Mouse (Mus musculus) small intestine, adult 2 months (tissue): Measurements from ENCODE around the gene Pola1. TPM values are rescaled to one million over a fixed set of nuclear protein-coding genes. Genes with fewer than 3 reads are reported as not detected.

Experiments
- H3K27ac ChIP-seq: fragments of 200-500 bp; 2 replicates; pipeline ENCODE4 v1.5.1; 2012; ENCODE audit warnings: low read depth, low read length, control low read depth, inconsistent platforms; ENCODE audit not compliant: insufficient read depth
- H3K27me3 ChIP-seq: fragments of 200-500 bp; 2 replicates; pipeline ENCODE4 v1.6.1; 2012; ENCODE audit warnings: mild to moderate bottlenecking, moderate library complexity, low read length, inconsistent platforms; ENCODE audit not compliant: control insufficient read depth, insufficient read depth
- H3K36me3 ChIP-seq: fragments of 200-500 bp; 2 replicates; pipeline ENCODE4 v1.6.1; 2012; ENCODE audit warnings: mild to moderate bottlenecking, low read length, control low read depth, inconsistent platforms; ENCODE audit not compliant: control insufficient read depth, insufficient read depth
- H3K4me1 ChIP-seq: fragments of 200-500 bp; 2 replicates; pipeline ENCODE4 v1.6.1; 2012; ENCODE audit warnings: low read length, inconsistent platforms, mixed read lengths; ENCODE audit not compliant: control insufficient read depth, insufficient read depth, insufficient read length
- H3K4me3 ChIP-seq: fragments of 200-500 bp; 2 replicates; pipeline ENCODE4 v1.5.1; 2012; ENCODE audit warnings: low read depth, mild to moderate bottlenecking, control low read depth, inconsistent platforms, low read length, moderate library complexity
- CTCF ChIP-seq: fragments of 200-500 bp; IDR thresholded peaks from 2 replicates; pipeline ENCODE4 v1.5.1; 2012; ENCODE audit warnings: low read depth, mild to moderate bottlenecking, control low read depth, inconsistent platforms, low read length, moderate library complexity, mixed read lengths; ENCODE audit not compliant: insufficient replicate concordance, insufficient read length; ENCODE audit errors: extremely low read depth
- POLR2A ChIP-seq: fragments of 200-500 bp; IDR thresholded peaks from 2 replicates; pipeline ENCODE4 v1.6.1; 2012; ENCODE audit warnings: low read depth, mild to moderate bottlenecking, control low read depth, inconsistent platforms, low read length, moderate library complexity
- WGBS: fragments of 180-500 bp; shearing (Covaris S2); methylation state at CpG from one replicate; pipeline ENCODE4 v1.1.7; 2018; 5-methylcytosine and 5-hydroxymethylcytosine counted together
- polyA plus RNA-seq: library from polyadenylated mRNA; depleted of rRNA; stranded (reverse); fragments of >200 nt; gene quantifications from 2 replicates; pipeline ENCODE4 v1.2.3, GENCODE M21; 2012

Gene Pola1
- polyA plus RNA-seq, 1 experiment: 0.20 TPM

DNA sequence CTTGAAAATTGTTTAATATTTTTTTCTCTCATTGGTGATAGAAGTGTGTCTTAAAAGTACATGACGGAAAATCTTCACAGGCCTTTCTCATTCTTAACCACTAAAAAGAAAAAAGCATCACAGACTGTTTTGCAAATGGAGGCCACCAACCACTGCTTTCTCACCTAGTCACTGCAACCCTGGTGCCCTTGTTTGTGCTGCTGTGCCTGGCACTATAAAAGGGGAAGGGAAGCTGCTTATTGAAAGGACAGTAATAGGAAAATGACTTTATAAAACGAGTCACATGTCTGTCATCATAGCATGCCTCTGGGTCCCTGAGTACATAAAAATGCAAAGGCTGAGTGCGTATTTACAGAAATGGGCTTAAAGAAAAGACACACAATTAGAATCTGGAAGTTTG is 263.7 kb downstream of the Pola1 start:
- TF ChIP-seq POLR2A: no peak
- no peak for TF ChIP-seq CTCF
- Histone ChIP-seq H3K27ac (no peak overlapping the region), H3K27me3 (no peaks in the 10 kb centered on the region), H3K4me3 (no peak overlapping the region), H3K36me3 (no peaks in the 10 kb centered on the region), H3K4me1 (no peaks in the 10 kb centered on the region)
- 83% methylated on average over 3 of the region's 3 CpGs for WGBS

DNA sequence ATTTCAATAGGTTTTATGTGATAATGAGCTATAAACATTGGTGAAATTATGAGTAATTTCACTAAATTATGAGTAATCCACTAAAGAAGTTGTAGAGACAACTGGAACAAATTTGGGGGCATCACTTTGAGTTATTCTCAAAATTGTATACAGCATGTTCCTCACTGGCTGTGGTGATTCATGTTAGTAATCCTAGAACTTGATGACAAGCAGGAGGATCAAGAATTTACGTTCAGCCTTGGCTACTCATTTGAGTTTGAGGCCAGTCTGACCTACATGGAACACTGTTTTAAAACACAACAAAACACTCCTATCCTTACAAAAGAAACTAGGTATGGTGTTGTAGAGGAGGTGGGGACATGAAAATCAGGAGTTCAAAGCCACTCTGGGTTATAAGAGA is 310.6 kb downstream of the Pola1 start:
- Histone ChIP-seq H3K27ac (no peak overlapping the region), H3K4me1 (no peaks in the 10 kb centered on the region)

GRCm38 (mm10) chrX:93319979-93320378 is 312.0 kb downstream of the Pola1 start:
- TF ChIP-seq CTCF (no peak), POLR2A (no peak)

More for the DNA sequence above, 310.6 kb downstream of the Pola1 start:
- 73% methylated on average over 1 of the region's 1 CpGs for WGBS
- no peak for TF ChIP-seq POLR2A
- Histone ChIP-seq H3K36me3 (no peaks in the 10 kb centered on the region), H3K4me3 (no peak overlapping the region), H3K27me3 (no peaks in the 10 kb centered on the region)

DNA sequence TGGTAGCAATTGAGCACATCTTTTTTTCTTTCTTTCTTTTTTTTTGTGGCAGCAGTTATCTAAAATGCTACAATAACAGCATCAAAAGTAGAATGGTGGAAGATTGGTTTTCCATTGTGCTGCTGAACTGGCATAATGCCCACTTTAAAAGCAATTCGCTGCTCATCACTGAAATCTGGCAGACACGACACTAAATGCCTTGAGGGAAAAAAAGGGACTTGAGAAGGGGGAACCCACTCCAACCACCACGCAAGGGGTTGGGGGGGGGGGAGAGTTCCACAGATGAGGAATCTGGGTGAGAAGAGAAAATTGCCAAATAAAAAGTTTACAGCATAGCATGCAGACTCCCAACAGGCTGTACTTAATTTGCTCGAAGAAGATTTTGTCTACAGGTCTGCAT is 314.4 kb downstream of the Pola1 start:
- Histone ChIP-seq H3K36me3 (no peaks in the 10 kb centered on the region), H3K27ac (no peak overlapping the region), H3K27me3 (no peaks in the 10 kb centered on the region), H3K4me3 (no peak overlapping the region), H3K4me1 (no peaks in the 10 kb centered on the region)
- WGBS: 81% methylated on average over 4 of the region's 4 CpGs
- TF ChIP-seq CTCF: no peak

More at GRCm38 (mm10) chrX:93319979-93320378, 312.0 kb downstream of the Pola1 start:
- H3K36me3 ChIP-seq: no peaks in the 10 kb centered on the region
- H3K27ac ChIP-seq: no peak overlapping the region
- H3K4me3 ChIP-seq: no peak overlapping the region
- no peaks in the 10 kb centered on the region for H3K4me1 ChIP-seq
- 86% methylated on average over 2 of the region's 2 CpGs for WGBS
- no peaks in the 10 kb centered on the region for H3K27me3 ChIP-seq

GRCm38 (mm10) chrX:93305780-93306179 is 326.2 kb downstream of the Pola1 start:
- 76% methylated on average over 7 of the region's 7 CpGs for WGBS
- H3K27me3 ChIP-seq: no peaks in the 10 kb centered on the region

GRCm38 (mm10) chrX:93301798-93302197 is 330.2 kb downstream of the Pola1 start:
- H3K27ac ChIP-seq: no peak overlapping the region
- peaks cover 3% of the 10 kb centered on the region for H3K4me1 ChIP-seq
- TF ChIP-seq CTCF (no peak), POLR2A (no peak)
- WGBS: 20% methylated on average over 7 of the region's 7 CpGs
- H3K36me3 ChIP-seq: no peaks in the 10 kb centered on the region
- no peak overlapping the region for H3K4me3 ChIP-seq
- peaks cover 19% of the 10 kb centered on the region for H3K27me3 ChIP-seq

More at GRCm38 (mm10) chrX:93305780-93306179, 326.2 kb downstream of the Pola1 start:
- H3K4me3 ChIP-seq: no peak overlapping the region
- no peaks in the 10 kb centered on the region for H3K4me1 ChIP-seq
- TF ChIP-seq POLR2A (no peak), CTCF (no peak)
- H3K27ac ChIP-seq: no peak overlapping the region
- no peaks in the 10 kb centered on the region for H3K36me3 ChIP-seq

DNA sequence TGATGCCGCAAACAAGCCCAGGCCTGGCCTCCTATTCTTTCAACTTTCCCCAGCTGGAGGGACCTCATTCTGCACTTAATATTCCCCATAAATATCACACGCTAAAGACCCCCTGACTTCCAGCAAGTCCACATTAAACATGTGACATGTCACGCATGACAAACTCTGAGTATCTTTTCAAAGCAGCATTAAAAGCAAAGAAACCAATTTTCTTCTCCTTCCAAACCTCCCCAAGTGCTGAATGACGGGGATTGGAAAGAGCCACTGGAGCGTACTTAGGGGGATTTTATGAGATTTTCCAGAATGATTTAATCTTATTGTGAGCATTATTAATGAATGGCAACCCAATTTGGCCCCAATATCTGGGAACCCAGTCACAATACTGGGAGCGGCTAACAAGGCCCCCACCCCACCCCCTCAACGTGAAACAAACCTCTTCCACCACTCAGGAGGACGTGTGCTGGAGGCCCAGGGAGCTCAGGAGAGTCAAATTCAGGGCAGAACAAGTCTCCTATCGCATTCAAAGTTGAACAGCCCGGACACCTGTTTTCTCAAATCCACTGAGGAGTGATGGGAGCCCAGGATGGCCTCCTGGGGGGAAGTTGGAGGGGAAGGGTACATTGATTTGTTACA is 331.7 kb downstream of the Pola1 start:
- peaks cover 24% of the 10 kb centered on the region for H3K27me3 ChIP-seq
- 44% methylated on average over 10 of the region's 10 CpGs for WGBS
- H3K4me3 ChIP-seq: no peak overlapping the region
- H3K4me1 ChIP-seq: peaks cover 3% of the 10 kb centered on the region
- no peak for TF ChIP-seq CTCF
- no peak for TF ChIP-seq POLR2A
- no peak overlapping the region for H3K27ac ChIP-seq
- no peaks in the 10 kb centered on the region for H3K36me3 ChIP-seq

DNA sequence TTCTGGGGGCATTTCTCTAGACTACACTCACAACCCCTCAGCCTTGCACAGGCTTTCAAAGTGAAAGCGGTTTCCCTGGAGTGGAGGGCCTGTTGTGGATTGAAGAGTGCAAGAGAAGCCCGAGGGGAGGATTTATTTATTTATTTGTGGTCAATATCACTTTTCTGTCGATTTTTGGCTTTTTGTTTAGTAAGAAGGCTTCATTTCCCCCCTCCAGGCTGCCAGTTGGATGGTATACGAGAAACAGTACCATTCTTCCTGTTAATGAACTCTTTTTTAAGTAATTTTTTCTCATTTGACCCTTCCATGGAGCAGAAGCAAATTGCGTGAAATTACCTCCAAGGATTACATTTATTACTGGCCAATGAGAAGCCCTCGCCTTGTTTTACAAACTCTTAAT is 332.2 kb downstream of the Pola1 start:
- 47% methylated on average over 6 of the region's 6 CpGs for WGBS
- TF ChIP-seq CTCF (no peak), POLR2A (no peak)
- Histone ChIP-seq H3K27ac (no peak overlapping the region), H3K4me3 (no peak overlapping the region), H3K27me3 (peaks cover 24% of the 10 kb centered on the region), H3K4me1 (peaks cover 3% of the 10 kb centered on the region), H3K36me3 (no peaks in the 10 kb centered on the region)
